Mouse (Mus musculus): ENCODE data around the gene Gm15319. TPM values are rescaled to one million over a fixed set of nuclear protein-coding genes. Genes with fewer than 3 reads are reported as not detected.
"Not testable (repeated sequence)": the region's sequence is repeated elsewhere in the genome, so short reads cannot be mapped to it uniquely, and the experiment has no call there.

The Gm15319 gene
- not detected in 2 replicates for polyA plus RNA-seq (2014; fragmentation: Nextera tagmentation; extraction: Ambion mirVana)

DNA sequence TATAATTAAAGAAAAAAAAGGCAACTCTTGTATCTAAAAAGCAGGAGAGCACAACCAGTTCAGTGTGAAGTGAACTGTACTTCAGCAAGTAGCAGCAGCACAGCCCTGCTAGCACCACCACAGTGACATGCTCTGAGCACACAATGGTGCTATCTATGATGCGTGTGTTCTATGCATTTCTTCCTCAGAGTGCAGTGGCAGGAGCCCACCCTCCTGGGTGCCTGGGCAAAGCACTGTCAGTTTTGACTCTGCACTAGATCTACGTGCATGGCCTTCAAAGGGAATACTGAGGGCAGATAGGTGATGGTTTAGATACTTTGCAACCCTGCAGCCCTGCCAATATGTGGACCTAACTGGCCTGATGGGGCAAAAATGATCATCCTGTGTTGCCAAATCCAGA, at the start of gene Gm15319:
Gene Gm15319, minus strand, starts transcription at position 101 of the 400 bp plus-strand sequence.
- H3K9me3 ChIP-seq (ENCODE audit: control insufficient read depth, low read length); H3K36me3 ChIP-seq (ENCODE audit: control insufficient read depth, insufficient read depth, low read length); DNase-seq (ENCODE audit: low spot score); ATAC-seq (replicated peaks; ENCODE audit: low FRiP score); H3K9ac ChIP-seq (ENCODE audit: low read depth, low read length); H3K4me3 ChIP-seq (ENCODE audit: low read depth, low read length); H3K27ac ChIP-seq (ENCODE audit: low read depth, low read length); H3K4me2 ChIP-seq; H3K27me3 ChIP-seq (replicated peaks; ENCODE audit: control insufficient read depth, insufficient read depth, low read length); H3K4me1 ChIP-seq (replicated peaks; ENCODE audit: control insufficient read depth, insufficient read depth, low read length): not testable (repeated sequence)
- no CpG with 5 or more reads among the region's 2 CpGs for WGBS

DNA sequence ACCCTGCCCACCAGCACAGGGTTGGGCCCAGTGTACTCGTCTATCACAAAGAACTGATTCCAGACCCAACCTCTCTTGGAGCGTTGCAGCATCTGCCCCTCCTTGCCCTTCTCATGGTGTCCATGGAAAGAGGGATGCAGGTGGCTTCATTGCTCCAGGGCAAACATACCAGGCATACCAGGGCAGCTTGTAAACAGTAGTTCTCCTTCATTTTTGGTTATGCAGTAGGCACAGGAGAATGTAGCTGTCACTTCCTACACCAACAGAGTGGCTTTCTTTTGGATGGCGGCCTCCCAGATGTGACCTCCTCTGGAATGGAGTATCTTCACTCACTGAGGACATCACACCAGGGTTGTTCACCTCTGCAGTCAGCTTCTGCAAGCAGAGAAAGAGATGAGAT, 47.3 kb upstream of the Gm15319 start:
- H3K27ac ChIP-seq (ENCODE audit: low read depth, low read length); H3K36me3 ChIP-seq (ENCODE audit: control insufficient read depth, insufficient read depth, low read length); H3K9ac ChIP-seq (ENCODE audit: low read depth, low read length); H3K27me3 ChIP-seq (replicated peaks; ENCODE audit: control insufficient read depth, insufficient read depth, low read length); H3K4me2 ChIP-seq; H3K4me3 ChIP-seq (ENCODE audit: low read depth, low read length); H3K4me1 ChIP-seq (replicated peaks; ENCODE audit: control insufficient read depth, insufficient read depth, low read length); DNase-seq (ENCODE audit: low spot score); H3K9me3 ChIP-seq (ENCODE audit: control insufficient read depth, low read length); ATAC-seq (replicated peaks; ENCODE audit: low FRiP score): not testable (repeated sequence)
- no CpG with 5 or more reads among the region's 3 CpGs for WGBS

DNA sequence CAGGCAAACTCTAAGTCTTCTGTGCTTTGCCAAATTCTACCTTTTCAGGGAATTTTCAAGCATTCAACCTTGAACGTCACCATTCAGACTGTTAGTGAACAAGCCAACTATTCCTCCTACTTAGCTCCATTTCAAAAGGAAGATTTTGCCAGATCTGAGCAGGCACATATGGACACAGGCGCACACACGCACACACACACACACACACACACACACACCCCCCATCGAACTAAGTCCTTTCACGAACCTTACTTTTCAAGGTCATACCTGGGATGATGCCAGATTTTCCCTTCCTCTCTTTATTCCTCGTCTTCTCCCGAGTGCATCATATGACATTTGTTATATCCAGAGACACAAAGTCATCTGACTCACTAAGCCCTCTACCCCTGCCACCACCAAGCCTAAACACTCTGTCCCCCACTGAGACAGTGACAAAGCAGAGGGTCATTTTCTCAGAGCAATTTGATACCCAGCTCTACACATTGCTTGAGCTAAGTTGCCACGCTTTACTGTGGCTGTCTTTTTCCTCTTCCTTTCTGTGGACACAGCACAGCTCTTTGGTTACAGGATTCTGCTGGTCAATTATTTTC, 45.5 kb upstream of the Gm15319 start:
- not testable (repeated sequence) for DNase-seq (ENCODE audit: low spot score); H3K36me3 ChIP-seq (ENCODE audit: control insufficient read depth, insufficient read depth, low read length); H3K27ac ChIP-seq (ENCODE audit: low read depth, low read length); H3K9me3 ChIP-seq (ENCODE audit: control insufficient read depth, low read length); H3K4me2 ChIP-seq; H3K4me1 ChIP-seq (replicated peaks; ENCODE audit: control insufficient read depth, insufficient read depth, low read length); ATAC-seq (replicated peaks; ENCODE audit: low FRiP score); H3K4me3 ChIP-seq (ENCODE audit: low read depth, low read length); H3K9ac ChIP-seq (ENCODE audit: low read depth, low read length); H3K27me3 ChIP-seq (replicated peaks; ENCODE audit: control insufficient read depth, insufficient read depth, low read length)
- 95% methylated on average over 7 of the region's 8 CpGs for WGBS

DNA sequence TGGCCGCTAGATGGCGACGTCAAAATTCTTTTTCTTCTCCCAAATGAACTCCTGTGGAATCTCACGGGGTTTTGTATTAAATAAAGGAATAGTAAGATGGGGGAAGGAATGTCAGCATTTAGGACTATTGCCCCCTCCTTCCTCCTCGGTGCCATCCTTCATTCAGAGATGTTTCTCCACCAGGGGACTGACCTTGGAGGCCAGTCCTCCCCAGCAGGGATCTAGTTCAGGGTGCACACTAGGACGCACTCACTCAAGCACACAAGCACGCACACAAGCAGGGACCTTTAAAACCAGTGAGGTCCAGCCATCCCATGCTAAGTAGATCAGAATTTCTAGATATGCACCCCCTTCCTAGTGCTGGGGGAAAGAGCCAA, 26.3 kb upstream of the Gm15319 start:
- not testable (repeated sequence) for H3K27ac ChIP-seq (ENCODE audit: low read depth, low read length); DNase-seq (ENCODE audit: low spot score); H3K9ac ChIP-seq (ENCODE audit: low read depth, low read length); H3K36me3 ChIP-seq (ENCODE audit: control insufficient read depth, insufficient read depth, low read length); H3K4me3 ChIP-seq (ENCODE audit: low read depth, low read length); H3K9me3 ChIP-seq (ENCODE audit: control insufficient read depth, low read length); H3K27me3 ChIP-seq (replicated peaks; ENCODE audit: control insufficient read depth, insufficient read depth, low read length); H3K4me2 ChIP-seq; H3K4me1 ChIP-seq (replicated peaks; ENCODE audit: control insufficient read depth, insufficient read depth, low read length)
- peak; percentile 49; the same call in 1 of the 2 replicates for ATAC-seq (replicated peaks; ENCODE audit: low FRiP score)
- WGBS: 23% methylated on average over 2 of the region's 7 CpGs

DNA sequence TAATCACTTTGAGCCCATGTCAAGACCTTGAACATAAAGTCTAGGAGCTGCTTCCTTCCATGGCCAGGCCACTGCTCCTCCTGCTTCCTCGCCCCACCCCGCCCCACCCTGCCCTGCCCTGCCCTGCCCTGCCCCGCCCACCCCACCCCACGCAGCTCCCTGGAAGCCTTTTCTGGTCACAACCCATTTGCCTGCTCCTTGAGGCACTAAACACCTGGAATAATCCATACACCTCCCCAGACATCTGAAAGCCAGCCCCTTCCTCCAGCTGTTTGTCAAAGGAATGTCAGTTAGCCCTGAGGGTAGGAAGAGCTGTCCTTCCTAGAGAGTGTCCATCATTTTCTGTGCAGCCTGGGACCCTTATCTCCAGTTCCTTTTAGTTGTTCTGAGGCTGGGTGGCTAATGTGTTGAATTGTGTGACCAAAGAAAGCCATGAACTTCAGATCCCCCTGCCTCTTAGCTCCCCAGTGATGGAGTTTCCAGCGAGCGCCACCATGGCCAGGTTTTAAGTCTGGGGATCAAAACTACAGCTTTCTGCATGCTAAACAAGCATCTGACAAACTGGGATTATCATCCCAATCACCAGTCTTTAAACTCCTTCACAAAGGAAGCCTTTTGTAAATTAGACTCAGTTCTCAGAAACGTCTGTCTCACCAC, 25.8 kb upstream of the Gm15319 start:
- not testable (repeated sequence) for DNase-seq (ENCODE audit: low spot score); H3K36me3 ChIP-seq (ENCODE audit: control insufficient read depth, insufficient read depth, low read length); H3K9me3 ChIP-seq (ENCODE audit: control insufficient read depth, low read length); H3K4me3 ChIP-seq (ENCODE audit: low read depth, low read length); H3K9ac ChIP-seq (ENCODE audit: low read depth, low read length); H3K27ac ChIP-seq (ENCODE audit: low read depth, low read length); H3K27me3 ChIP-seq (replicated peaks; ENCODE audit: control insufficient read depth, insufficient read depth, low read length); H3K4me1 ChIP-seq (replicated peaks; ENCODE audit: control insufficient read depth, insufficient read depth, low read length); H3K4me2 ChIP-seq
- peak; percentile 81 for ATAC-seq (replicated peaks; ENCODE audit: low FRiP score)
- WGBS: 20% methylated on average over 1 of the region's 7 CpGs

DNA sequence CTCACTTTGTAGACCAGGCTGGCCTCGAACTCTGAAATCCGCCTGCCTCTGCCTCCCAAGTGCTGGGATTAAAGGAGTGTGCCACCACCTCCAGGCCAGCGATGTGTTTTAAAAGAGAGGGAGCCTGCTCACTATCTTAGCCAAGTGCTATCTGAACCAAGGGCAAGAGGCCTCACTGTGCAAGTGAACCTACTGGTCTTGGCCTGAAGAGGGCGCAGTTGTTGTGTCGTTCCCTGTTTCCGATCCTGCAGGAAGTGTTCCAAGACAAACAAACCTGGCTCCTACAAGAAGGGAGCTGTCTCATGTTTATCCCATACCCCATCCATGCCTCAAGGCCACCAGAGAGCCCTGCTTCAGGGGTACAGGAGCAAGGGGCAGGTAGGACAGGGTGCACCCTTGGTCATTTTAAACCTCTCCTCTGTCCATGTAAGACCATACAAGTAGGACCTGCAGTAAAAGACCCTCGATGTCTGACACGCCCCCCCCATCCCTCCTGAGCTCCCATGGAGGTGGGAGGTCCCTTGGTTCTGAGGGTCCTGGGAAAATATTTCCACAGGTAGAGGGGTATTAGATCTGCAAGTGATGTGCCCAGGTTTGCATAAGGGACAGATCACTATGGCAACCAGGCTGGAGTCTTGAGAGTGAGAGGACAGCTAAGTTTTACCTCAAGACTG, 24.2 kb upstream of the Gm15319 start:
- not testable (repeated sequence) for H3K9me3 ChIP-seq (ENCODE audit: control insufficient read depth, low read length); H3K36me3 ChIP-seq (ENCODE audit: control insufficient read depth, insufficient read depth, low read length); H3K4me3 ChIP-seq (ENCODE audit: low read depth, low read length); H3K4me1 ChIP-seq (replicated peaks; ENCODE audit: control insufficient read depth, insufficient read depth, low read length); H3K4me2 ChIP-seq; H3K27ac ChIP-seq (ENCODE audit: low read depth, low read length); H3K27me3 ChIP-seq (replicated peaks; ENCODE audit: control insufficient read depth, insufficient read depth, low read length); H3K9ac ChIP-seq (ENCODE audit: low read depth, low read length); DNase-seq (ENCODE audit: low spot score)
- ATAC-seq (replicated peaks; ENCODE audit: low FRiP score): 0 out of 2 replicates have a peak, but pooled peaks have one; percentile 39
- 69% methylated on average over 2 of the region's 8 CpGs for WGBS

DNA sequence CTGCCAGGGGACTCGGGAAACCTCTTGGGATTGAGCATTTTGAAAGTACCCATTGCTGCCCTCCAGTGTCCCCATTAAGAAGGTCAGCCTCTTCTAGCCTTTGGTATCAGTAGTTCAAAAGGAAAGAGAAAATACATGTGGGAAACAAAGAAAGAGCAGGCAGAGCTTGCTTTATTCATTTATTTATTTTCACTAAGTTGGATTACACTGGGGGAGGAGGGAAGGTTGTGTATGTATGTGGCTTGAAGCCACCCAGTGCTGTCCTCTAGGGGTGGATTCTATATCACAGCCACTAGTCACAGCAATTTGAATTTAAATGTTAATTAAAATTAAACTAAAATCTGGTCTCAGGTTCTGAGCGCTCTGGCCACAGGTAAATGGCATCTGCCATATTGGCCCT, 22.0 kb upstream of the Gm15319 start:
- H3K4me2 ChIP-seq; DNase-seq (ENCODE audit: low spot score); H3K9ac ChIP-seq (ENCODE audit: low read depth, low read length); H3K4me3 ChIP-seq (ENCODE audit: low read depth, low read length); H3K27me3 ChIP-seq (replicated peaks; ENCODE audit: control insufficient read depth, insufficient read depth, low read length); ATAC-seq (replicated peaks; ENCODE audit: low FRiP score); H3K4me1 ChIP-seq (replicated peaks; ENCODE audit: control insufficient read depth, insufficient read depth, low read length); H3K9me3 ChIP-seq (ENCODE audit: control insufficient read depth, low read length); H3K36me3 ChIP-seq (ENCODE audit: control insufficient read depth, insufficient read depth, low read length); H3K27ac ChIP-seq (ENCODE audit: low read depth, low read length): not testable (repeated sequence)
- 67% methylated on average over 1 of the region's 2 CpGs for WGBS

DNA sequence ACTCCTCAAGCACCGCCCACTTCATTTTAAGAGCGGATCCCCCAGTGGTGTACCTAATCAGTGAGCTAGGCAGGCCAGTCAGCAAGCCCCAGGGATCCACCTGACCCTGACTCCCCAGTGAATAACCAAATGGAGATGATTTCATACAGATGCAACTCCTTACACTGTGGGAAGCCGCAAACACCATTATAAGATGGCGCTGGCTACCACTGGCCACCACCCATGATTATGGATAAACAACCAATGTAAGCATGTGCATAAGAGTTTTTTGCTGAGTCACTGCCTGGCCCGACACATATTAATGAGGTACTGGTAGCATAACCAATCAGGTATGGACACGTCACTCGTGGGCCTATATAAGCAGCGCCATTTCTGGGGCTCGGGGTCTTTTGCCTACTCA, 21.1 kb upstream of the Gm15319 start:
- H3K9ac ChIP-seq (ENCODE audit: low read depth, low read length); H3K4me1 ChIP-seq (replicated peaks; ENCODE audit: control insufficient read depth, insufficient read depth, low read length); ATAC-seq (replicated peaks; ENCODE audit: low FRiP score); DNase-seq (ENCODE audit: low spot score); H3K9me3 ChIP-seq (ENCODE audit: control insufficient read depth, low read length); H3K36me3 ChIP-seq (ENCODE audit: control insufficient read depth, insufficient read depth, low read length); H3K27me3 ChIP-seq (replicated peaks; ENCODE audit: control insufficient read depth, insufficient read depth, low read length); H3K4me2 ChIP-seq; H3K4me3 ChIP-seq (ENCODE audit: low read depth, low read length); H3K27ac ChIP-seq (ENCODE audit: low read depth, low read length): not testable (repeated sequence)
- WGBS: 81% methylated on average over 7 of the region's 9 CpGs

DNA sequence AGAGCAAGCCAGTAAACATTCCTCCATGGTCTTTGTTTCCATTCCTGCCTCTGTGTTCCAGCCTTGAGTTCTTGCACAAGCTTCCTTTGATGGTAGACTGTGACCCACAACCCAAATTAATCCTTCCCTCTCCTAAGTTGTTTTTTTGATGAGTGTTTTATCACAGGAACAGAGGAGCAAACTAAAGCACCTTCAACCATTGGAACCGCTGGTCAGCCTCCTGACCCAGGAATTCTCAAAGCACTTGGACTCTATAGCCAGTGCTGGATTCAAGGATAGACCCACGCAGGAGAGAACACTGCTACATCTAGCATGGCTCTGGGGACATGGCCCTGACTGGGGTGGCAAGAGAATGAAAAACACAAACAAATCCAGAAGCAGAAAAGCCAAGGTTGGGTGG, 19.1 kb upstream of the Gm15319 start:
- 74% methylated on average over 2 of the region's 2 CpGs for WGBS
- not testable (repeated sequence) for ATAC-seq (replicated peaks; ENCODE audit: low FRiP score); H3K36me3 ChIP-seq (ENCODE audit: control insufficient read depth, insufficient read depth, low read length)

More for the DNA sequence above, 19.1 kb upstream of the Gm15319 start:
- H3K9ac ChIP-seq (ENCODE audit: low read depth, low read length); H3K27ac ChIP-seq (ENCODE audit: low read depth, low read length); H3K9me3 ChIP-seq (ENCODE audit: control insufficient read depth, low read length); H3K4me2 ChIP-seq; DNase-seq (ENCODE audit: low spot score); H3K4me3 ChIP-seq (ENCODE audit: low read depth, low read length); H3K27me3 ChIP-seq (replicated peaks; ENCODE audit: control insufficient read depth, insufficient read depth, low read length); H3K4me1 ChIP-seq (replicated peaks; ENCODE audit: control insufficient read depth, insufficient read depth, low read length): not testable (repeated sequence)
